Mouse (Mus musculus): ENCODE data around the gene Adk. TPM values are rescaled to one million over a fixed set of nuclear protein-coding genes. Genes with fewer than 3 reads are reported as not detected.
"Not testable (repeated sequence)": the region's sequence is repeated elsewhere in the genome, so short reads cannot be mapped to it uniquely, and the experiment has no call there.

The Adk gene
- polyA plus RNA-seq, 1 experiment from 2014 or later, result 155 TPM

DNA sequence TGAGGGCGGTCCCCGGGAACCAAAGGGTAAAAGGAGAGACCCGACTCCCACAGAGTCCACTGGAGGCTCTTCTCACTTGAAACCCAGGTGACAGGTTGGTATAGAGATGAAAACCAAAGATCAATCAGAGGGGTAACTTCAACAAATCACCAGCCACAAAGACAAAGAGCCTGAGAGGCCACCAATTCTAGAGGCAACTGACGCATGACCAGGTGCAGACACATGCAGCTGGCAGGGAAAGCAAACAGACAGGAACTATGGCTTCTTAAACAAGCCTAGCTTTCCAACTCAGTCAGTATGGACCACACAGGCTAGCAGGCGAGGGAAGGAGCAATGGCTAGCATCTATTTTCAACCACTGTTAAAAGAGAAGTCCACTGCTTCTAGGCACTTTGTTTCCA is 418.0 kb downstream of the Adk start:
- Histone ChIP-seq H3K4me1 (replicated peaks) (0 out of 2 replicates have a peak, but pooled peaks cover 8% of the 10 kb centered on the region), H3K27me3 (no peaks in the 10 kb centered on the region), H3K27ac (no peak overlapping the region), H3K4me2 (no peak overlapping the region), H3K4me3 (replicated peaks) (no peak overlapping the region), H3K36me3 (no peaks in the 10 kb centered on the region), H3K9ac (replicated peaks) (no peak overlapping the region), H3K9me3 (0 out of 2 replicates have a peak, but pooled peaks cover 3% of the 10 kb centered on the region)
- 79% methylated on average over 5 of the region's 5 CpGs for WGBS
- ATAC-seq (ENCODE audit: insufficient number of reproducible peaks, insufficient read depth, low FRiP score, low TSS enrichment, low read depth), result no peak

DNA sequence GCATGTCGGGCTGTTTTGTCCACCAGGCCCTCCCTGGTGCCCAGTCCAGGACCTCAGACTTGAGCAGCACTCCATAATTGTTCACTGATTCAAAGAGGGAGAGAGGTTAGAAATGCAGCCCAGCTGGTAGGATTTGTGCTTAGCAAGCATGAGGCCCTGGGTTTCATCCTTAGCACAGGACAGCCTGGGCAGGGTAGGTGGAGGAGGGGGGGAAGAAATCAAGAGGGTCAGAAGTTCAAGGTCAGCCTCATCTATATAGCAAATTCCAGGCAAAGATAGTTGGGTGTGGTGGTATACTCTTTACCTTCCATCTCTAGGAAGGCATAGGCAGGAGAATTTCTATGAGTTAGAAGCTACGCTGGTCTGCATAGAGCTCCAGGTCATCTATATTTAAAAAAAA is 419.6 kb downstream of the Adk start:
- Histone ChIP-seq H3K4me3 (replicated peaks) (no peak overlapping the region), H3K36me3 (no peaks in the 10 kb centered on the region), H3K4me2 (no peak overlapping the region), H3K9ac (replicated peaks) (no peak overlapping the region), H3K27me3 (no peaks in the 10 kb centered on the region), H3K9me3 (no peaks in the 10 kb centered on the region), H3K27ac (no peak overlapping the region), H3K4me1 (replicated peaks) (peaks cover 8% of the 10 kb centered on the region; the same call in 1 of the 2 replicates)
- ATAC-seq (ENCODE audit: insufficient number of reproducible peaks, insufficient read depth, low FRiP score, low TSS enrichment, low read depth), result no peak
- 95% methylated on average over 2 of the region's 2 CpGs for WGBS

DNA sequence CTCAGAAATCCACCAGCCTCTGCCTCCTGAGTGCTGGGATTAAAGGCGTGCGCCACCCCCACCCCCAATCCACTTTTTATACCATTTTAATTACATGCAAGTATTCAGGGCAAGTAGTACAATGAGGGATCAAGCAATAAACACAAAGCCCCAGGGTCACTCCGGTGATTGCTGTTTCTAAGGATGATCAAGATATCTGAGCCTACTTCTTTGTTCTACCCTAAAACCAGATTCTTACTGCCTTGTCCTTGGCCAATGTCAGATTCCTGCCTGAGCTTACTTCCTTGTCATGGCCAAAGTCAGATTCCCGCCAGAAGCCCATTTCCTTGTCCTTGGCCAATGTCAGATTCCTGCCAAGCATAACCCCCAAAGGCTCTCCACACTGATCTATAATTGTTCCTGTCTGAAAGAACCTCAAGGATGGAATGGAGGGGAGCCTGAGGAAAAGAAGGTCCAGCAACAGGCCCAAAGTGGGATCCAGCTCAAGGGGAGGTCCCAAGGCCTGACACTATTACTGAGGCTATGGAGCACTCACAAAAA is 422.3 kb downstream of the Adk start:
- WGBS, result 94% methylated on average over 4 of the region's 4 CpGs
- H3K4me2 ChIP-seq; H3K9me3 ChIP-seq; H3K27me3 ChIP-seq; H3K27ac ChIP-seq; H3K4me3 ChIP-seq (replicated peaks); H3K9ac ChIP-seq (replicated peaks); H3K4me1 ChIP-seq (replicated peaks); ATAC-seq (ENCODE audit: insufficient number of reproducible peaks, insufficient read depth, low FRiP score, low TSS enrichment, low read depth); H3K36me3 ChIP-seq: not testable (repeated sequence)

GRCm38 (mm10) chr14:21477181-21477580 is 424.8 kb downstream of the Adk start:
- no peak overlapping the region for H3K27ac ChIP-seq
- H3K4me2 ChIP-seq, result no peak overlapping the region
- H3K9ac ChIP-seq (replicated peaks), result no peak overlapping the region
- WGBS, result 88% methylated on average over 2 of the region's 2 CpGs
- no peak for ATAC-seq (ENCODE audit: insufficient number of reproducible peaks, insufficient read depth, low FRiP score, low TSS enrichment, low read depth)
- H3K4me3 ChIP-seq (replicated peaks), result no peak overlapping the region
- H3K4me1 ChIP-seq (replicated peaks), result no peaks in the 10 kb centered on the region; the same call in 1 of the 2 replicates
- 0 out of 2 replicates have a peak, but pooled peaks cover 6% of the 10 kb centered on the region for H3K9me3 ChIP-seq
- H3K36me3 ChIP-seq, result no peaks in the 10 kb centered on the region
- H3K27me3 ChIP-seq, result no peaks in the 10 kb centered on the region

- H3K36me3 ChIP-seq, result no peaks in the 10 kb centered on the region
- H3K9ac ChIP-seq (replicated peaks), result no peak overlapping the region
- ATAC-seq (ENCODE audit: insufficient number of reproducible peaks, insufficient read depth, low FRiP score, low TSS enrichment, low read depth), result no peak
- H3K27me3 ChIP-seq, result no peaks in the 10 kb centered on the region
- WGBS, result 89% methylated on average over 8 of the region's 8 CpGs
- H3K9me3 ChIP-seq, result 0 out of 2 replicates have a peak, but pooled peaks cover 6% of the 10 kb centered on the region
- no peak overlapping the region for H3K4me3 ChIP-seq (replicated peaks)
- H3K27ac ChIP-seq, result no peak overlapping the region
- H3K4me2 ChIP-seq, result no peak overlapping the region
- no peaks in the 10 kb centered on the region; the same call in 1 of the 2 replicates for H3K4me1 ChIP-seq (replicated peaks)
These were observed 427.2 kb downstream of the Adk start for GRCm38 (mm10) chr14:21479566-21479965.

GRCm38 (mm10) chr14:21480191-21480590 is 427.8 kb downstream of the Adk start:
- H3K9ac ChIP-seq (replicated peaks), result no peak overlapping the region
- no peak for ATAC-seq (ENCODE audit: insufficient number of reproducible peaks, insufficient read depth, low FRiP score, low TSS enrichment, low read depth)
- no peak overlapping the region for H3K4me2 ChIP-seq
- WGBS, result 93% methylated on average over 5 of the region's 5 CpGs
- no peaks in the 10 kb centered on the region for H3K27me3 ChIP-seq
- no peak overlapping the region for H3K27ac ChIP-seq
- no peaks in the 10 kb centered on the region; the same call in 1 of the 2 replicates for H3K4me1 ChIP-seq (replicated peaks)
- no peak overlapping the region for H3K4me3 ChIP-seq (replicated peaks)
- no peaks in the 10 kb centered on the region for H3K36me3 ChIP-seq
- H3K9me3 ChIP-seq, result 0 out of 2 replicates have a peak, but pooled peaks cover 6% of the 10 kb centered on the region

GRCm38 (mm10) chr14:21481231-21481630 is 428.9 kb downstream of the Adk start, which contains the start of gene Kat6b:
Gene Kat6b (plus strand): TSS chr14:21481434.
- ATAC-seq (ENCODE audit: insufficient number of reproducible peaks, insufficient read depth, low FRiP score, low TSS enrichment, low read depth), result no peak
- H3K27ac ChIP-seq, result no peak within 1 kb of the TSS
- no peaks in the 10 kb centered on the region for H3K36me3 ChIP-seq
- no peaks in the 10 kb centered on the region for H3K27me3 ChIP-seq
- H3K4me3 ChIP-seq (replicated peaks), result no peak within 1 kb of the TSS
- no peak within 1 kb of the TSS for H3K4me2 ChIP-seq
- H3K9me3 ChIP-seq, result 0 out of 2 replicates have a peak, but pooled peaks cover 6% of the 10 kb centered on the region
- H3K9ac ChIP-seq (replicated peaks), result no peak within 1 kb of the TSS
- no peaks in the 10 kb centered on the region for H3K4me1 ChIP-seq (replicated peaks)
- WGBS, result 87% methylated on average over 7 of the region's 7 CpGs

- H3K4me3 ChIP-seq (replicated peaks), result no peak overlapping the region
- no peak overlapping the region for H3K27ac ChIP-seq
- no peaks in the 10 kb centered on the region for H3K4me1 ChIP-seq (replicated peaks)
- no peaks in the 10 kb centered on the region for H3K27me3 ChIP-seq
- no peaks in the 10 kb centered on the region for H3K36me3 ChIP-seq
- H3K9me3 ChIP-seq, result 0 out of 2 replicates have a peak, but pooled peaks cover 6% of the 10 kb centered on the region
- no peak overlapping the region for H3K9ac ChIP-seq (replicated peaks)
- ATAC-seq (ENCODE audit: insufficient number of reproducible peaks, insufficient read depth, low FRiP score, low TSS enrichment, low read depth), result no peak
- WGBS, result 85% methylated on average over 2 of the region's 2 CpGs
- no peak overlapping the region for H3K4me2 ChIP-seq
These were observed 431.8 kb downstream of the Adk start for GRCm38 (mm10) chr14:21484199-21484598.

DNA sequence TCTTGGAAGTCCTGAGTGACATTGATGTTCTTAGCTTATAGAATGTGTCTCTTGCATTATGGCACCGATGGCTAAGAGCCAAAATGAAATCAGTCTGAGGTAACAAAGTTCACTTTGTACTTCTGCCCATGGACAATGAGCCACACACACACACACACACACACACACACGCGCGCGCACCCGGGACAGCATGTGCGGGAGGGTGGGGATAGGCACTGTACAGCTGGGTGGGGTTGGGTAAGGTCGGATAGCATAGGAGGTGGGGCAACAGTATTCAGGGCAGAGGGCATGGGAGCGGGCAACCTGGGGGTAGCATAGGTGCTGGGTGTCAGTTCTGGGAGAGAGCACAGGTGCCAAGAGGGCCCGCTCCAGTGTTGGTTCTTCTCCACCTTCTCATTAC is 432.3 kb downstream of the Adk start:
- Histone ChIP-seq H3K27ac (no peak overlapping the region), H3K4me2 (no peak overlapping the region), H3K36me3 (no peaks in the 10 kb centered on the region), H3K9me3 (0 out of 2 replicates have a peak, but pooled peaks cover 1% of the 10 kb centered on the region), H3K4me1 (replicated peaks) (no peaks in the 10 kb centered on the region), H3K27me3 (no peaks in the 10 kb centered on the region), H3K9ac (replicated peaks) (no peak overlapping the region), H3K4me3 (replicated peaks) (no peak overlapping the region)
- no peak for ATAC-seq (ENCODE audit: insufficient number of reproducible peaks, insufficient read depth, low FRiP score, low TSS enrichment, low read depth)
- 95% methylated on average over 10 of the region's 10 CpGs for WGBS

GRCm38 (mm10) chr14:21485961-21486520 is 433.7 kb downstream of the Adk start:
- ATAC-seq (ENCODE audit: insufficient number of reproducible peaks, insufficient read depth, low FRiP score, low TSS enrichment, low read depth), result no peak
- Histone ChIP-seq H3K9ac (replicated peaks) (no peak overlapping the region), H3K27me3 (no peaks in the 10 kb centered on the region)

DNA sequence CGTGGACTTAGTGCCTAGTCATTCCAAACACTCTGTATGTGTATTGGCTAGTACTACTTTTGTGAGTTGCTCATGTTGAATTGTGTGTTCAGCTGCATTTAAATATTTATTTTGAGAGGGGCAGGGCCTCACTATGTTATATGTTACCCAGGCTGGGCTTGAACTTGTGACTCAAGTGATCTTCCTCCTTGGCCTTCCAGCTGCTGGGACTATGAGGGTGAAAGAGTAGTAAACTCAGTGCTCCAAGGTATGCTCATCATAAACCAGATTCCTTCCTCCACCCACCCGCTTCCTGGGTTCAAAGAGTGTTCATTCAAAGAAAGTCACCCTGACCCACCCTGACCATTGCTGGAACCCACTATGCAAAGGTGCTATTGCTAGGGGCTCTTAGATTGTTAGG is 434.8 kb downstream of the Adk start:
- not testable (repeated sequence) for H3K36me3 ChIP-seq; H3K9ac ChIP-seq (replicated peaks); H3K4me2 ChIP-seq; ATAC-seq (ENCODE audit: insufficient number of reproducible peaks, insufficient read depth, low FRiP score, low TSS enrichment, low read depth); H3K27ac ChIP-seq; H3K4me3 ChIP-seq (replicated peaks); H3K4me1 ChIP-seq (replicated peaks); H3K9me3 ChIP-seq; H3K27me3 ChIP-seq
- 92% methylated on average over 2 of the region's 2 CpGs for WGBS

More at GRCm38 (mm10) chr14:21485961-21486520, 433.7 kb downstream of the Adk start:
- 97% methylated on average over 3 of the region's 3 CpGs for WGBS
- H3K27ac ChIP-seq, result no peak overlapping the region
- no peaks in the 10 kb centered on the region for H3K9me3 ChIP-seq
- no peaks in the 10 kb centered on the region for H3K36me3 ChIP-seq
- H3K4me3 ChIP-seq (replicated peaks), result no peak overlapping the region
- H3K4me1 ChIP-seq (replicated peaks), result no peaks in the 10 kb centered on the region
- H3K4me2 ChIP-seq, result no peak overlapping the region
